Mouse (Mus musculus): Measurements from ENCODE around the gene Gcn1l1. TPM values are rescaled to one million over a fixed set of nuclear protein-coding genes. Genes with fewer than 3 reads are reported as not detected.

The Gcn1l1 gene
- total and polyA plus RNA-seq, 3 experiments: 18.2 to 81.9 (median 62.9) TPM

DNA sequence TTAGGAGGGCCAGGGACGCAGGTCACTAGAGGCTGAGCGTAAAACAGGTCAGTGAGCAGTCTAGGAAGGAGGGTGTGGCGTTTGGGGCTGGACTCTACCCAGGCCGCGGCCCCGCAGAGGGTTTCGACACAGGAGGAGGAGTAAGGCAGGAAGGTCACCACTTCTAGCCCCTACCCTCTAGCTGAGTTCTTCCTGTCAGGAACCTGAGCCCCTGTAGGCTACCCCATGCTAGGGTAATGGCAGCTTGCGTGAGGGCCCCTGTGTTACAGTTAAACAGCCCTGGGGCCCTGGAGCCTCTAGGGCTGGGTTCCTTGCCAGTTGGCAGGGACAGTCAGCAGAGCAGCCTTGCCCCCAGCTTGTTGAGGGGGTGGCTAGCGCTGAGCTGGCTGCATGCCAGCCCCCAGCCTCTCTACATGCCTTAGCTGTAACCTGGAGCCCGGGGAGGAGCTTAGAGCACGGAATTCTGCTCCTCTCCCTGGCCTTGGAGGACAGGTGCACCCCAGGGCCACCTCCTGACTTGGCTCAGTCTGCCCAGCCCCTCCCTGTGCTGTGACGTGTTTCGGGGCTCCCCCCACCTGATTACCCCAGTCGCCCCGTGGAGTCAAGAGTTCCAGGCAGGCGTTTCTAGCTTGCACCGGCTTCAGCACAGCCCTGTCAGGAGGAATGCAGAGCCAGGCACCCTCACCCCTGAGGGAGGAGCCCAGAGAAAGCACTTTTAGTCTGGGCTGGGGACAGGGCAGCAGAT lies 21.4 kb upstream of the Gcn1l1 start:
- Histone ChIP-seq H3K27ac (ENCODE audit: insufficient read depth, low read depth) (no peak overlapping the region), H3K4me1 (ENCODE audit: control insufficient read depth in 1 of 2, insufficient read depth in 2 of 2) (peaks cover 16 to 74% of the 10 kb centered on the region in 2 experiments), H3K9me3 (replicated peaks; ENCODE audit: low read length) (no peaks in the 10 kb centered on the region), H3K79me2 (replicated peaks; ENCODE audit: control insufficient read depth, extremely low read depth, insufficient read depth, poor library complexity, severe bottlenecking) (no peaks in the 10 kb centered on the region), H3K9ac (ENCODE audit: insufficient read depth, low read depth) (no peak overlapping the region), H3K36me3 (replicated peaks in 1 of 2; ENCODE audit: control insufficient read depth in 1 of 2, insufficient read depth in 1 of 2, low read length in 1 of 2) (peaks cover 25 to 41% of the 10 kb centered on the region in 2 experiments), H3K4me2 (ENCODE audit: insufficient read depth, low read depth, poor library complexity, severe bottlenecking) (no peak overlapping the region), H3K27me3 (replicated peaks) (no peaks in the 10 kb centered on the region), H3K4me3 (replicated peaks in 1 of 3; ENCODE audit: low read depth in 2 of 3, low read length in 2 of 3, poor library complexity in 1 of 3) (peak overlapping the region in 1 of 3 experiments; percentile 42)
- dilution Hi-C loops (cut with MboI; ENCODE audit: extremely low pct_ligation_motif_present, extremely low pct_unique_long_range_greater_than_20kb, low sequenced_read_pairs): no loop called here
- TF ChIP-seq ELF1 (IDR thresholded peaks at IDR 0.05; ENCODE audit: low read depth, low read length) (no peak), USF1 (IDR thresholded peaks at IDR 0.05; ENCODE audit: low read depth, low read length) (no peak), KAT2A (IDR thresholded peaks at IDR 0.05; ENCODE audit: insufficient replicate concordance, low read length) (no peak), SMC3 (IDR thresholded peaks at IDR 0.05; ENCODE audit: low read depth, low read length) (no peak), MXI1 (IDR thresholded peaks at IDR 0.05; ENCODE audit: low read depth, low read length) (no peak), CHD1 (IDR thresholded peaks at IDR 0.05; ENCODE audit: low read depth, low read length) (no peak), IRF4 (IDR thresholded peaks at IDR 0.05; ENCODE audit: low read depth, low read length) (no peak), HCFC1 (IDR thresholded peaks at IDR 0.05; ENCODE audit: low read depth, low read length) (no peak), MYC (IDR thresholded peaks at IDR 0.05; ENCODE audit: low read depth, low read length) (no peak), JUN (IDR thresholded peaks at IDR 0.05; ENCODE audit: insufficient read depth, low read depth, low read length) (no peak), EP300 (IDR thresholded peaks at IDR 0.05; ENCODE audit: low read length) (no peak), TCF12 (IDR thresholded peaks at IDR 0.05; ENCODE audit: low read depth, low read length) (no peak), GABPA (IDR thresholded peaks at IDR 0.05; ENCODE audit: insufficient replicate concordance, low read depth, low read length) (no peak), NELFE (IDR thresholded peaks at IDR 0.05; ENCODE audit: low read depth, low read length) (no peak), ZMIZ1 (IDR thresholded peaks at IDR 0.05; ENCODE audit: low read depth, low read length) (no peak), SIN3A (IDR thresholded peaks at IDR 0.05; ENCODE audit: low read length) (no peak), USF2 (conservative IDR thresholded peaks at IDR 0.05; ENCODE audit: low read depth, low read length) (no peak), ZC3H11A (IDR thresholded peaks at IDR 0.05; ENCODE audit: low read depth, low read length) (no peak), TBP (conservative IDR thresholded peaks at IDR 0.05; ENCODE audit: low read depth, low read length) (no peak), BHLHE40 (IDR thresholded peaks at IDR 0.05; ENCODE audit: low read depth, low read length) (no peak)
- in situ Hi-C loops (cut with MboI; ENCODE audit: low pct_ligation_motif_present, low pct_unique_long_range_greater_than_20kb, low sequenced_read_pairs): no loop called here
- DNase-seq (ENCODE audit: extremely low read depth): no peak
